Mouse (Mus musculus) kidney, postnatal 0 days (tissue): ENCODE data around the gene Srcin1. TPM values are rescaled to one million over a fixed set of nuclear protein-coding genes. Genes with fewer than 3 reads are reported as not detected.

Experiments used
- ATAC-seq: fragments of 200-750 bp; cut with Nextera tagmentation; replicated peaks from 2 replicates; pipeline ENCODE4 v1.8.0; 2017; ENCODE audit warnings: low read depth, moderate number of reproducible peaks, moderate TSS enrichment, moderate library complexity; ENCODE audit not compliant: low FRiP score
- DNase-seq: peaks from one replicate; pipeline ENCODE4 v3.0.0-alpha.2; 2016; ENCODE audit warnings: low spot score
- H3K27ac ChIP-seq: fragments of 300-500 bp; sonication (generic); 2 replicates; pipeline ENCODE4 v1.5.1; 2014; ENCODE audit warnings: mild to moderate bottlenecking
- H3K27me3 ChIP-seq: fragments of 300-500 bp; sonication (generic); 2 replicates; pipeline ENCODE4 v1.6.1; 2014; ENCODE audit warnings: low read length, mixed read lengths; ENCODE audit not compliant: insufficient read depth
- H3K36me3 ChIP-seq: fragments of 300-500 bp; sonication (generic); 2 replicates; pipeline ENCODE4 v1.6.1; 2014; ENCODE audit warnings: low read length, mixed read lengths; ENCODE audit not compliant: insufficient read depth
- H3K4me1 ChIP-seq: fragments of 300-500 bp; sonication (generic); replicated peaks from 2 replicates; pipeline ENCODE4 v1.6.1; 2014; ENCODE audit warnings: antibody characterized with exemption, low read length, mixed read lengths; ENCODE audit not compliant: insufficient read depth
- H3K4me2 ChIP-seq: fragments of 300-500 bp; sonication (generic); 2 replicates; pipeline ENCODE4 v1.6.1; 2014; ENCODE audit warnings: mild to moderate bottlenecking, low read length, moderate library complexity, mixed read lengths
- H3K4me3 ChIP-seq: fragments of 300-500 bp; sonication (generic); replicated peaks from 2 replicates; pipeline ENCODE4 v1.5.1; 2014; ENCODE audit warnings: low read depth, low read length
- H3K9ac ChIP-seq: fragments of 300-500 bp; sonication (generic); 2 replicates; pipeline ENCODE4 v1.6.1; 2014; ENCODE audit warnings: low read depth, low read length
- H3K9me3 ChIP-seq: fragments of 300-500 bp; sonication (generic); replicated peaks from 2 replicates; pipeline ENCODE4 v1.6.1; 2016; ENCODE audit warnings: low read length, inconsistent platforms, mixed read lengths
- CTCF ChIP-seq: IDR thresholded peaks from 2 replicates; pipeline ENCODE4 v1.5.1; 2016; ENCODE audit warnings: antibody characterized with exemption, low read depth, mild to moderate bottlenecking, moderate library complexity
- WGBS: fragments of 180-500 bp; shearing (Covaris S2); extraction: QIAGEN DNeasy Blood & Tissue Kit; methylation state at CpG from one replicate; pipeline ENCODE4 v1.1.7; 2014; 5-methylcytosine and 5-hydroxymethylcytosine counted together
- polyA plus RNA-seq: library from polyadenylated mRNA; unstranded; fragments of >200 nt; fragmentation: Nextera tagmentation; extraction: Ambion mirVana; gene quantifications from 2 replicates; pipeline ENCODE4 v1.2.1, GENCODE M21; 2015

Srcin1 gene
- polyA plus RNA-seq, 1 experiment from 2014 or later = 0.59 TPM

GRCm38 (mm10) chr11:97500720-97501448 is 75.1 kb downstream of the Srcin1 start:
- no peaks in the 10 kb centered on the region for H3K9me3 ChIP-seq
- H3K9ac ChIP-seq = no peak overlapping the region
- H3K27me3 ChIP-seq = 0 out of 2 replicates have a peak, but pooled peaks cover 4% of the 10 kb centered on the region
- H3K4me1 ChIP-seq = 0 out of 2 replicates have a peak, but pooled peaks cover 11% of the 10 kb centered on the region
- ATAC-seq (peak; percentile 43), DNase-seq (no peak)
- 34% methylated on average over 51 of the region's 51 CpGs for WGBS
- peak overlapping the region; percentile 27 for H3K4me3 ChIP-seq
- H3K4me2 ChIP-seq = peak overlapping the region; percentile 50
- no peak overlapping the region for H3K27ac ChIP-seq
- peaks cover 14% of the 10 kb centered on the region for H3K36me3 ChIP-seq
- TF ChIP-seq CTCF = no peak

- WGBS = 27% methylated on average over 78 of the region's 88 CpGs
These were observed 75.9 kb downstream of the Srcin1 start, which contains the start of gene 4933428G20Rik for GRCm38 (mm10) chr11:97499865-97500719. 4933428G20Rik (minus strand) TSS chr11:97500340.

DNA sequence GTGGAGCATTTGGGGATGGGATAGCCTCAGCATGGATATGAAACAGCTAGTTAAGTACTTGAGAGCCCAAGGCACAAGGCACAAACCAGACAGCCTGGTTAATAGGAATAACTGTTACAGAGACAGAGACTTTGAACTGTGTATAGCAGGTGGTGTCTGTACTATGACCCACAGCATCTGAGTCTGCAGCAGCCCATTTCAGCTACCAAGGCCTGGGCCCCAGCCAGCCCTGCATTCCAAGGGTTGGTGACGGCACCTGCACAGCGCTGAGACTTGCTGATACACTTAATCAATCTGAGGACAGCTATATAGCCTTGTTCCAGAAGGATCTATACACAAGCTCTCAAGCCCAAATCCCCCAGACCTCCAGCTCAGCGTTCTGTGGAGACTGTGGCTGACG is 78.4 kb downstream of the Srcin1 start:
- TF ChIP-seq CTCF = no peak
- Histone ChIP-seq H3K27ac (no peak overlapping the region), H3K27me3 (0 out of 2 replicates have a peak, but pooled peaks cover 4% of the 10 kb centered on the region), H3K4me1 (0 out of 2 replicates have a peak, but pooled peaks cover 11% of the 10 kb centered on the region), H3K9ac (no peak overlapping the region), H3K4me2 (no peak overlapping the region), H3K36me3 (peaks cover 24% of the 10 kb centered on the region), H3K9me3 (no peaks in the 10 kb centered on the region), H3K4me3 (no peak overlapping the region)
- DNase-seq (no peak), ATAC-seq (peak; percentile 57; the same call in 1 of the 2 replicates)
- 86% methylated on average over 4 of the region's 4 CpGs for WGBS

More at GRCm38 (mm10) chr11:97499865-97500719, 75.9 kb downstream of the Srcin1 start, which contains the start of gene 4933428G20Rik:
- no peak for TF ChIP-seq CTCF
- peak within 1 kb of the TSS; percentile 50 for H3K4me2 ChIP-seq
- 0 out of 2 replicates have a peak, but pooled peaks cover 11% of the 10 kb centered on the region for H3K4me1 ChIP-seq
- H3K27ac ChIP-seq = no peak within 1 kb of the TSS
- ATAC-seq (no peak), DNase-seq (no peak)
- peaks cover 14% of the 10 kb centered on the region for H3K36me3 ChIP-seq
- no peaks in the 10 kb centered on the region for H3K9me3 ChIP-seq
- H3K9ac ChIP-seq = no peak within 1 kb of the TSS
- H3K27me3 ChIP-seq = 0 out of 2 replicates have a peak, but pooled peaks cover 4% of the 10 kb centered on the region
- peak within 1 kb of the TSS; percentile 27 for H3K4me3 ChIP-seq

- no peaks in the 10 kb centered on the region for H3K9me3 ChIP-seq
- no peak for ATAC-seq
- no peaks in the 10 kb centered on the region for H3K4me1 ChIP-seq
- H3K4me3 ChIP-seq = no peak overlapping the region
- DNase-seq = no peak
- 89% methylated on average over 3 of the region's 3 CpGs for WGBS
- H3K4me2 ChIP-seq = no peak overlapping the region
- no peak overlapping the region for H3K9ac ChIP-seq
- no peaks in the 10 kb centered on the region for H3K27me3 ChIP-seq
- peaks cover 31% of the 10 kb centered on the region for H3K36me3 ChIP-seq
- no peak for TF ChIP-seq CTCF
- no peak overlapping the region for H3K27ac ChIP-seq
These were observed 83.2 kb downstream of the Srcin1 start for GRCm38 (mm10) chr11:97492836-97493235.

GRCm38 (mm10) chr11:97491640-97492039 is 84.3 kb downstream of the Srcin1 start:
- peaks cover 26% of the 10 kb centered on the region for H3K36me3 ChIP-seq
- H3K4me1 ChIP-seq = no peaks in the 10 kb centered on the region
- WGBS = 74% methylated on average over 10 of the region's 10 CpGs
- no peak overlapping the region for H3K4me3 ChIP-seq
- H3K27ac ChIP-seq = no peak overlapping the region
- peak; percentile 28; the same call in 1 of the 2 replicates for TF ChIP-seq CTCF
- no peak overlapping the region for H3K9ac ChIP-seq
- H3K9me3 ChIP-seq = no peaks in the 10 kb centered on the region
- no peak overlapping the region for H3K4me2 ChIP-seq
- no peak; the same call in 1 of the 2 replicates for ATAC-seq
- peak; percentile 12 for DNase-seq
- H3K27me3 ChIP-seq = no peaks in the 10 kb centered on the region
